Mouse (Mus musculus): ENCODE results near the gene Elf3. TPM values are rescaled to one million over a fixed set of nuclear protein-coding genes. Genes with fewer than 3 reads are reported as not detected.

The Elf3 gene
- polyA plus RNA-seq, 1 experiment from 2014 or later = 161 TPM

DNA sequence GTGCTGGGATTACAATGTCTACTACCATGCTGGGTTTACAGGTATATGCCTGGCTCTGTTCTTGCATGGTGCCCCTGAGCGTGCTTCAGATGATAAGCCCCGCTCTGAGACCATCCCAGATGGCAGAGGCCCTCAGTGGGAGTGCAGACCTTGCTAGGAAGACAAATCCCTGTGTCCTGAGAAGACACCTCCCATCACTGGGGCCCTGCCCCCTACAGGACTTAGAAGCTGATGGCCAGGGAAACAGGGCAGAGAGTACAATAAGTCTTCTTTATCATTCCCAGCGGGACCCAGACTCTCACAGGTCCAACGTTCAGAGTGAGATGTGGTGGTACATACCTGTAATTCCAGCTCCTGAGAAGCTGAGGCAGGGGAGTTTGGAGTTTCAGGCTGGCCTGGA is 53.1 kb downstream of the Elf3 start:
- no peaks in the 10 kb centered on the region for H3K36me3 ChIP-seq (ENCODE audit: control insufficient read depth, insufficient read depth, low read length)
- no peak overlapping the region for H3K4me3 ChIP-seq (replicated peaks; ENCODE audit: low read length)
- peak overlapping the region; percentile 46; the same call in 1 of the 2 replicates for H3K9ac ChIP-seq (ENCODE audit: low read length)
- peak overlapping the region; percentile 82 for H3K27ac ChIP-seq (ENCODE audit: low read length)
- H3K4me2 ChIP-seq (ENCODE audit: low read depth, low read length) = no peak overlapping the region
- no peaks in the 10 kb centered on the region for H3K9me3 ChIP-seq (replicated peaks; ENCODE audit: control insufficient read depth, low read length)
- WGBS = 43% methylated on average over 4 of the region's 4 CpGs
- ATAC-seq (ENCODE audit: insufficient read depth, low FRiP score) = no peak
- peaks cover 9% of the 10 kb centered on the region; the same call in 1 of the 2 replicates for H3K4me1 ChIP-seq (ENCODE audit: control insufficient read depth, insufficient read depth, low read length)
- no peaks in the 10 kb centered on the region for H3K27me3 ChIP-seq (ENCODE audit: control insufficient read depth, insufficient read depth, low read length)

DNA sequence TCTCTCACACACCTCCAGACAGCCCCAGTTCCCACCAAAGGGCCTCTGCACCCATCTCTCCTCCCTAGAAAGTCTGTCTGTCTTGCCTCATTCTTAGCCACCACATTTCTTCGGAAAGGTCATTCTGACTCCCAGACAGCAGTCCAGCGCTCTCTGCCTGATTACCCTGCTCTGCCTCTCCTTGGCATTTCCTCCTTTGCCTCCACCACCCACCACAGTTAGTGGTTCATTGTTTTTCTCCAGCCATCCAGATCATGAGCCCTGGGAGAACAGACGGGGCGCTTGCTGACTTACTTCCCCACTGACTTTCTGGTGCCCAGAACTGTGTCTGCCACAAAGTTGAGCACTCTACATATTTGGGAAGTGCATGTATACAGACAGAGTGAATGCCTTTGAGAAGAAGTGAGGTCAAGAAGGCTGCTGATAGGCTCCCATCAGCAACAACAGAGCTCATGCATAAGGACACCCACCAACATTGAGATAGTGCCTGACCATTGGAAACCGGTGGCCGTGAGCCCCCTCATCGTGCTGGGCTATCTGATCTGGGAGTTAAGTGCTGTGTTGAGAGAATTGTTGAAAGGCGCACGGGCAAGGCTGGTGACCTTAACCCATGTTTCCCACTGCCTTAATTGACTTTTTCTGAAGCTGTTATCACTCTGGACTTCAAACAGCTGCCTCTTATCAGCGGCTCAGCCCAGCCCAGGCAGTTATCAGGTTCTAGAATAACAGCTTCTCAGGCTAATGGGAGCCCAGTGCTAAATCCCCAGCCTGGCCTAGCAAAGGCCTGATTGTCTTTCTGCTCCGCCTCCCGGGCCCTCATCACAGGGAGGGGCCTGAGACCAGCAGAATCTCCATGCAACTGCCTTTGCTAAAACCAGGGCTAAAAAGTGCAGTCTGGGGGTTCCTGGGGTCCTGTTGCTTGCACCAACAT is 53.9 kb downstream of the Elf3 start:
- Histone ChIP-seq H3K27me3 (ENCODE audit: control insufficient read depth, insufficient read depth, low read length) (no peaks in the 10 kb centered on the region), H3K9ac (ENCODE audit: low read length) (peak overlapping the region; percentile 46; the same call in 1 of the 2 replicates), H3K27ac (ENCODE audit: low read length) (peak overlapping the region; percentile 82), H3K4me3 (replicated peaks; ENCODE audit: low read length) (no peak overlapping the region), H3K9me3 (replicated peaks; ENCODE audit: control insufficient read depth, low read length) (no peaks in the 10 kb centered on the region), H3K36me3 (ENCODE audit: control insufficient read depth, insufficient read depth, low read length) (no peaks in the 10 kb centered on the region), H3K4me1 (ENCODE audit: control insufficient read depth, insufficient read depth, low read length) (peaks cover 6% of the 10 kb centered on the region; the same call in 1 of the 2 replicates), H3K4me2 (ENCODE audit: low read depth, low read length) (no peak overlapping the region)
- ATAC-seq (ENCODE audit: insufficient read depth, low FRiP score) = peak; percentile 91
- WGBS = 23% methylated on average over 12 of the region's 12 CpGs

Other genes starting within 250 kb of the Elf3 start
- 1.1 and 1.2 TPM in 2 replicates for gene Lgr6, start 153.3 kb downstream of the Elf3 start, polyA plus RNA-seq (2015; fragmentation: Nextera tagmentation; extraction: Ambion mirVana)
- 1.6 and 2.8 TPM in 2 replicates for gene Ptpn7, start 125.9 kb downstream of the Elf3 start, polyA plus RNA-seq (2015; fragmentation: Nextera tagmentation; extraction: Ambion mirVana)
- gene Arl8a, start 111.7 kb downstream of the Elf3 start, polyA plus RNA-seq (2015; fragmentation: Nextera tagmentation; extraction: Ambion mirVana) = 35.3 and 37.6 TPM in 2 replicates
- gene Gpr37l1, start 90.9 kb downstream of the Elf3 start, polyA plus RNA-seq (2015; fragmentation: Nextera tagmentation; extraction: Ambion mirVana) = 0.90 and 1.3 TPM in 2 replicates
- gene Rnpep, start 25.5 kb upstream of the Elf3 start, polyA plus RNA-seq (2015; fragmentation: Nextera tagmentation; extraction: Ambion mirVana) = 129 and 131 TPM in 2 replicates
- gene Timm17a, start 55.2 kb upstream of the Elf3 start, polyA plus RNA-seq (2015; fragmentation: Nextera tagmentation; extraction: Ambion mirVana) = 194 and 219 TPM in 2 replicates
- 17.5 and 20.2 TPM in 2 replicates for gene Lmod1, start 66.2 kb upstream of the Elf3 start, polyA plus RNA-seq (2015; fragmentation: Nextera tagmentation; extraction: Ambion mirVana)
- 37.2 and 38.8 TPM in 2 replicates for gene Shisa4, start 116.7 kb upstream of the Elf3 start, polyA plus RNA-seq (2015; fragmentation: Nextera tagmentation; extraction: Ambion mirVana)
- 92.4 and 94.8 TPM in 2 replicates for gene Ipo9, start 171.9 kb upstream of the Elf3 start, polyA plus RNA-seq (2015; fragmentation: Nextera tagmentation; extraction: Ambion mirVana)